9 mouse cellular contexts compared by ENCODE assay signal in genomic region chr12:110979808-110980207, GRCm38 (mm10). TPM values are rescaled to one million over a fixed set of nuclear protein-coding genes. Genes with fewer than 3 reads are reported as not detected.
DNase-seq lines count a peak whose midpoint lies in the region; ATAC-seq lines count a peak whose summit lies in the region.
"Had no signal": no experiment of that assay in that cellular context is flagged by ENCODE, and none has a peak within 500 bp of the region (broad histone marks: within the 10 kb centered on the region; RNA-seq: fewer than 3 reads in every experiment).

No protein-coding gene starts in this region.

- no peak for DNase-seq in heart, adult 18-20 months
- no peak for DNase-seq in midbrain, embryonic 10.5 days (ENCODE audit: low spot score)
- DNase-seq in limb, embryonic 10.5 days (ENCODE audit: low spot score) = no peak
- no peak for DNase-seq in cerebellum, adult 9-10 months
- DNase-seq in spleen, postnatal 14 days (ENCODE audit: low spot score in 2 of 2) = no peak
- DNase-seq: kidney, postnatal 36 days had no signal

- peaks cover 13% of the 10 kb centered on the region for H3K36me3 ChIP-seq in heart, embryonic 11.5 days (ENCODE audit: control insufficient read depth, insufficient read depth, low read length)
- H3K36me3 ChIP-seq in midbrain, embryonic 10.5 days = peaks cover 28% of the 10 kb centered on the region
- H3K36me3 ChIP-seq in midbrain, embryonic 16.5 days (ENCODE audit: control insufficient read depth, insufficient read depth, low read length) = no peaks in the 10 kb centered on the region
- peaks cover 27% of the 10 kb centered on the region for H3K36me3 ChIP-seq in limb, embryonic 10.5 days
- H3K36me3 ChIP-seq in stomach, embryonic 15.5 days = 0 out of 2 replicates have a peak, but pooled peaks cover 11% of the 10 kb centered on the region

- ATAC-seq in heart, embryonic 11.5 days (replicated peaks; ENCODE audit: insufficient number of reproducible peaks, low FRiP score, low TSS enrichment) = no peak
- no peak for ATAC-seq in midbrain, embryonic 16.5 days
- ATAC-seq in stomach, embryonic 15.5 days (ENCODE audit: insufficient read depth, low FRiP score, low read depth) = no peak

- peaks cover 14% of the 10 kb centered on the region; the same call in 1 of the 2 replicates for H3K4me1 ChIP-seq in heart, embryonic 11.5 days (ENCODE audit: control insufficient read depth, insufficient read depth, low read length)
- H3K4me1 ChIP-seq in midbrain, embryonic 10.5 days = peaks cover 34% of the 10 kb centered on the region
- peaks cover 6% of the 10 kb centered on the region for H3K4me1 ChIP-seq in midbrain, embryonic 16.5 days (ENCODE audit: control insufficient read depth, insufficient read depth, low read length)
- peaks cover 38% of the 10 kb centered on the region for H3K4me1 ChIP-seq in limb, embryonic 10.5 days
- peaks cover 22% of the 10 kb centered on the region for H3K4me1 ChIP-seq in stomach, embryonic 15.5 days

- no peaks in the 10 kb centered on the region for H3K9me3 ChIP-seq in heart, embryonic 11.5 days (replicated peaks; ENCODE audit: control insufficient read depth, low read length)
- no peaks in the 10 kb centered on the region for H3K9me3 ChIP-seq in midbrain, embryonic 10.5 days (replicated peaks)
- H3K9me3 ChIP-seq in midbrain, embryonic 16.5 days (replicated peaks; ENCODE audit: control insufficient read depth, low read length, poor library complexity, severe bottlenecking) = no peaks in the 10 kb centered on the region
- no peaks in the 10 kb centered on the region for H3K9me3 ChIP-seq in limb, embryonic 10.5 days (replicated peaks)
- no peaks in the 10 kb centered on the region for H3K9me3 ChIP-seq in stomach, embryonic 15.5 days

- H3K4me2 ChIP-seq in heart, embryonic 11.5 days = no peak overlapping the region; the same call in 1 of the 2 replicates
- no peak overlapping the region for H3K4me2 ChIP-seq in midbrain, embryonic 16.5 days (ENCODE audit: low read length)
- H3K4me2 ChIP-seq in stomach, embryonic 15.5 days = no peak overlapping the region

- H3K27me3 ChIP-seq in heart, embryonic 11.5 days (ENCODE audit: control insufficient read depth, insufficient read depth, low read length) = peaks cover 3% of the 10 kb centered on the region; the same call in 1 of the 2 replicates
- H3K27me3 ChIP-seq in midbrain, embryonic 10.5 days (ENCODE audit: low read depth, poor library complexity, severe bottlenecking) = peaks cover 8% of the 10 kb centered on the region
- no peaks in the 10 kb centered on the region; the same call in 1 of the 2 replicates for H3K27me3 ChIP-seq in midbrain, embryonic 16.5 days (ENCODE audit: control insufficient read depth, insufficient read depth, low read depth, low read length)
- H3K27me3 ChIP-seq in limb, embryonic 10.5 days (ENCODE audit: low read depth, poor library complexity, severe bottlenecking) = peaks cover 4% of the 10 kb centered on the region; the same call in 1 of the 2 replicates
- H3K27me3 ChIP-seq in stomach, embryonic 15.5 days (replicated peaks) = no peaks in the 10 kb centered on the region

- H3K4me3 ChIP-seq in heart, embryonic 11.5 days (ENCODE audit: low read depth, low read length) = no peak overlapping the region
- H3K4me3 ChIP-seq in midbrain, embryonic 10.5 days = peak overlapping the region; percentile 93; the same call in 1 of the 2 replicates
- no peak overlapping the region for H3K4me3 ChIP-seq in midbrain, embryonic 16.5 days (ENCODE audit: low read depth, low read length)
- no peak overlapping the region for H3K4me3 ChIP-seq in limb, embryonic 10.5 days
- 0 out of 2 replicates have a peak overlapping the region, but pooled peaks have one; percentile 90 for H3K4me3 ChIP-seq in stomach, embryonic 15.5 days (replicated peaks)

- H3K27ac ChIP-seq in heart, embryonic 11.5 days (ENCODE audit: low read depth, low read length) = 0 out of 2 replicates have a peak overlapping the region, but pooled peaks have one; percentile 15
- H3K27ac ChIP-seq in midbrain, embryonic 10.5 days (replicated peaks) = peak overlapping the region; percentile 94; the same call in 1 of the 2 replicates
- H3K27ac ChIP-seq in midbrain, embryonic 16.5 days (ENCODE audit: low read length) = no peak overlapping the region
- H3K27ac ChIP-seq in limb, embryonic 10.5 days = peak overlapping the region; percentile 91
- H3K27ac ChIP-seq in stomach, embryonic 15.5 days = peak overlapping the region; percentile 65; the same call in 1 of the 2 replicates

- 68% methylated on average over 3 of the region's 3 CpGs for WGBS in heart, embryonic 11.5 days (ENCODE audit: insufficient replicate concordance)
- WGBS in midbrain, embryonic 10.5 days = 92% methylated on average over 3 of the region's 3 CpGs
- WGBS in midbrain, embryonic 16.5 days = 81% methylated on average over 3 of the region's 3 CpGs
- 79% methylated on average over 3 of the region's 3 CpGs for WGBS in limb, embryonic 10.5 days
- 69% methylated on average over 3 of the region's 3 CpGs for WGBS in stomach, embryonic 15.5 days

- H3K9ac ChIP-seq in heart, embryonic 11.5 days (ENCODE audit: low read depth, low read length) = no peak overlapping the region
- H3K9ac ChIP-seq in midbrain, embryonic 16.5 days (ENCODE audit: low read depth, low read length) = no peak overlapping the region
- no peak overlapping the region for H3K9ac ChIP-seq in stomach, embryonic 15.5 days

RNA-seq across cellular contexts. Expression of gene Ankrd9, which starts 1.0 kb away (rescaled TPM):
- 11.4 and 14.5 TPM in 2 replicates for polyA plus RNA-seq in heart, embryonic 11.5 days (2014; fragmentation: Nextera tagmentation; extraction: Ambion mirVana)
- 10 to 100 TPM; 59.5 to 68.0 TPM for total RNA-seq in heart, adult 18-20 months (2021)
- 16.5 and 19.4 TPM in 2 replicates for polyA plus RNA-seq in midbrain, embryonic 10.5 days (2016; fragmentation: Nextera tagmentation; extraction: Ambion mirVana)
- 7.0 and 7.1 TPM in 2 replicates for polyA plus RNA-seq in midbrain, embryonic 16.5 days (2015; fragmentation: Nextera tagmentation; extraction: Ambion mirVana)
- 15.2 and 17.2 TPM in 2 replicates for polyA plus RNA-seq in limb, embryonic 10.5 days (2016; fragmentation: Nextera tagmentation; extraction: Ambion mirVana)
- 16.6 and 20.9 TPM in 2 replicates for polyA plus RNA-seq in stomach, embryonic 15.5 days (2015; fragmentation: Nextera tagmentation; extraction: Ambion mirVana)

RNA-seq across cellular contexts. Expression of gene Rcor1, which starts 59.3 kb away (rescaled TPM):
- polyA plus RNA-seq in heart, embryonic 11.5 days (2014; fragmentation: Nextera tagmentation; extraction: Ambion mirVana) = 11.9 TPM in 2 replicates
- 10 to 100 TPM; 14.7 to 15.0 TPM for total RNA-seq in heart, adult 18-20 months (2021)
- polyA plus RNA-seq in midbrain, embryonic 10.5 days (2016; fragmentation: Nextera tagmentation; extraction: Ambion mirVana) = 5.9 and 6.0 TPM in 2 replicates
- 4.4 and 5.3 TPM in 2 replicates for polyA plus RNA-seq in midbrain, embryonic 16.5 days (2015; fragmentation: Nextera tagmentation; extraction: Ambion mirVana)
- polyA plus RNA-seq in limb, embryonic 10.5 days (2016; fragmentation: Nextera tagmentation; extraction: Ambion mirVana) = 7.9 and 9.1 TPM in 2 replicates
- 11.6 and 12.3 TPM in 2 replicates for polyA plus RNA-seq in stomach, embryonic 15.5 days (2015; fragmentation: Nextera tagmentation; extraction: Ambion mirVana)

Comparison
In these comparisons a context has a peak if more than half of its experiments do, and no peak if none do; other contexts are left out.
1. H3K4me3 ChIP-seq: peak in midbrain, embryonic 10.5 days (single experiment) and stomach, embryonic 15.5 days (single experiment); none in heart, embryonic 11.5 days (single experiment), midbrain, embryonic 16.5 days (single experiment) and limb, embryonic 10.5 days (single experiment).